Mouse (Mus musculus) embryonic fibroblast, embryonic 13.5 days (primary cell): ENCODE data around the gene Vps35. TPM values are rescaled to one million over a fixed set of nuclear protein-coding genes. Genes with fewer than 3 reads are reported as not detected.

Experiments
- H3K27ac ChIP-seq: 2 replicates; pipeline ENCODE4 v1.5.1; 2012; ENCODE audit warnings: low read length, control low read depth, inconsistent platforms; ENCODE audit not compliant: insufficient read depth
- H3K4me1 ChIP-seq: 2 replicates; pipeline ENCODE4 v1.6.1; 2011; ENCODE audit warnings: low read length; ENCODE audit not compliant: control insufficient read depth, insufficient read depth
- H3K4me3 ChIP-seq: 2 replicates; pipeline ENCODE4 v1.5.1; 2011; ENCODE audit warnings: mild to moderate bottlenecking, control low read depth, low read length; ENCODE audit not compliant: insufficient read depth
- CTCF ChIP-seq: IDR thresholded peaks from 2 replicates; pipeline ENCODE4 v1.5.1; 2011; ENCODE audit warnings: mild to moderate bottlenecking, control low read depth, low read length, moderate library complexity, borderline replicate concordance; ENCODE audit not compliant: insufficient read depth
- POLR2A ChIP-seq: IDR thresholded peaks from 2 replicates; pipeline ENCODE4 v1.6.1; 2011; ENCODE audit warnings: low read depth, mild to moderate bottlenecking, control low read depth, low read length, moderate library complexity
- polyA plus RNA-seq: library from polyadenylated mRNA; stranded (reverse); fragments of >200 nt; gene quantifications from 2 replicates; pipeline ENCODE4 v1.2.4, GENCODE M21; 2011; ENCODE audit warnings: low read depth; ENCODE audit not compliant: missing spikeins, insufficient read length

Vps35 gene
- polyA plus RNA-seq, result 151 and 153 TPM in 2 replicates

- Histone ChIP-seq H3K4me1 (peaks cover 5% of the 10 kb centered on the region), H3K4me3 (peak within 1 kb of the TSS; percentile 84), H3K27ac (peak within 1 kb of the TSS; percentile 88)
- TF ChIP-seq POLR2A, result peak; percentile 92
- no peak for TF ChIP-seq CTCF
These were observed at the start of gene Vps35, which contains the start of gene Orc6 for GRCm38 (mm10) chr8:85299434-85300077. Gene Vps35 (minus strand): TSS chr8:85299802. Gene Orc6 (plus strand): TSS chr8:85299632.

- Histone ChIP-seq H3K27ac (no peak overlapping the region), H3K4me1 (no peaks in the 10 kb centered on the region), H3K4me3 (no peak overlapping the region)
- TF ChIP-seq POLR2A, result no peak
- no peak for TF ChIP-seq CTCF
These were observed 40.4 kb upstream of the Vps35 start for GRCm38 (mm10) chr8:85339871-85340573.

GRCm38 (mm10) chr8:85337681-85338080, 38.1 kb upstream of the Vps35 start:
- H3K4me1 ChIP-seq, result no peaks in the 10 kb centered on the region
- H3K4me3 ChIP-seq, result no peak overlapping the region
- H3K27ac ChIP-seq, result no peak overlapping the region
- TF ChIP-seq POLR2A (no peak), CTCF (no peak)

GRCm38 (mm10) chr8:85336211-85336933, 36.8 kb upstream of the Vps35 start:
- H3K4me1 ChIP-seq, result no peaks in the 10 kb centered on the region
- no peak overlapping the region for H3K27ac ChIP-seq
- no peak for TF ChIP-seq CTCF
- no peak for TF ChIP-seq POLR2A
- H3K4me3 ChIP-seq, result no peak overlapping the region

GRCm38 (mm10) chr8:85335105-85335504, 35.5 kb upstream of the Vps35 start:
- Histone ChIP-seq H3K27ac (no peak overlapping the region), H3K4me1 (no peaks in the 10 kb centered on the region; the same call in 1 of the 2 replicates), H3K4me3 (no peak overlapping the region)
- no peak for TF ChIP-seq POLR2A
- TF ChIP-seq CTCF, result no peak

- Histone ChIP-seq H3K4me3 (no peak overlapping the region), H3K4me1 (no peaks in the 10 kb centered on the region; the same call in 1 of the 2 replicates), H3K27ac (peak overlapping the region; percentile 81)
- TF ChIP-seq POLR2A (no peak), CTCF (no peak)
These were observed 29.9 kb upstream of the Vps35 start for GRCm38 (mm10) chr8:85329506-85329905.

- H3K4me1 ChIP-seq, result no peaks in the 10 kb centered on the region; the same call in 1 of the 2 replicates
- no peak for TF ChIP-seq CTCF
- TF ChIP-seq POLR2A, result no peak
- no peak overlapping the region for H3K4me3 ChIP-seq
- no peak overlapping the region for H3K27ac ChIP-seq
These were observed 27.4 kb upstream of the Vps35 start for GRCm38 (mm10) chr8:85327036-85327435.

GRCm38 (mm10) chr8:85323084-85323483, 23.5 kb upstream of the Vps35 start:
- no peak for TF ChIP-seq POLR2A
- TF ChIP-seq CTCF, result no peak
- H3K27ac ChIP-seq, result no peak overlapping the region
- no peak overlapping the region for H3K4me3 ChIP-seq
- no peaks in the 10 kb centered on the region for H3K4me1 ChIP-seq

- no peak overlapping the region for H3K27ac ChIP-seq
- TF ChIP-seq POLR2A (no peak), CTCF (no peak)
- H3K4me1 ChIP-seq, result no peaks in the 10 kb centered on the region
- H3K4me3 ChIP-seq, result no peak overlapping the region
These were observed 22.4 kb upstream of the Vps35 start for GRCm38 (mm10) chr8:85321981-85322380.
